Mouse (Mus musculus) stomach, postnatal 0 days (tissue): ENCODE results near the gene Zfp472.

ENCODE experiments used
- CTCF ChIP-seq: IDR thresholded peaks from 2 replicates; pipeline ENCODE4 v1.5.1; 2016; ENCODE audit warnings: antibody characterized with exemption, low read depth, mild to moderate bottlenecking, moderate library complexity
- EP300 ChIP-seq: optimal IDR thresholded peaks from 2 replicates; pipeline ENCODE3; 2016; ENCODE audit warnings: antibody characterized with exemption

DNA sequence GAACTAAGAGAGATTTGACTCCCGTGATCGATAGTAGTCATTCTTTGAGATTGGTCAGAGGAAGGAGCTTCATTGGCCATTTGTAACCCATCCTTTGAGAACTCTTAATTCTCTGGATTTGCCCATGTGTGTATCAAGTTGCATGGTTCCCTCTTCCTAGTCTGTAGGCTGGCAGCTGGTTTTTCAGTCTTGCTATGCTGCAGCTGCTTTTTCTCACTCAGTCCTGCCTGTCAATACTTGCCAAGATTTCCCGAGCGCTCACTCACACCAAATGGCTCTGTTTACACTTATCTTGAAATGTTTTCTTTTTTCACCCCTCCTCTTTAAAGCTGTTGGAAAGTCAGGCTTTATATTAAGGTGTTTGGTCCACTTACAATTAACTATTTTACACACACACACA lies 15.7 kb downstream of the Zfp472 start:
- no peak for TF ChIP-seq CTCF
- no peak for TF ChIP-seq EP300
